Mouse (Mus musculus): ENCODE measurements around the gene Slc26a1.

GRCm38 (mm10) chr5:108697341-108697753 lies 22.0 kb upstream of the Slc26a1 start:
- TF ChIP-seq POLR2A (IDR thresholded peaks at IDR 0.05; ENCODE audit: low read depth, low read length) (no peak), CTCF (IDR thresholded peaks at IDR 0.05; ENCODE audit: borderline replicate concordance, insufficient read depth, low read length) (no peak)

All from embryonic fibroblast, embryonic 13.5 days (primary cell).